Mouse (Mus musculus): ENCODE measurements around the gene Fmo5. TPM values are rescaled to one million over a fixed set of nuclear protein-coding genes. Genes with fewer than 3 reads are reported as not detected.

Gene Fmo5
- polyA plus RNA-seq, 1 experiment from 2014 or later = 12.6 TPM

GRCm38 (mm10) chr3:97682159-97682502 lies 53.5 kb downstream of the Fmo5 start:
- peaks cover 5% of the 10 kb centered on the region; the same call in 1 of the 2 replicates for H3K4me1 ChIP-seq (replicated peaks; ENCODE audit: insufficient read depth, low read length)
- ATAC-seq (replicated peaks; ENCODE audit: low FRiP score, low read depth) (no peak), DNase-seq (ENCODE audit: low spot score) (no peak)
- no peaks in the 10 kb centered on the region for H3K36me3 ChIP-seq (ENCODE audit: insufficient read depth, low read length)
- H3K27me3 ChIP-seq (ENCODE audit: insufficient read depth, low read length) = no peaks in the 10 kb centered on the region
- 7% methylated on average over 11 of the region's 11 CpGs for WGBS
- no peak overlapping the region for H3K9ac ChIP-seq (ENCODE audit: low read depth, low read length)
- H3K9me3 ChIP-seq (replicated peaks; ENCODE audit: low read length) = no peaks in the 10 kb centered on the region
- H3K4me3 ChIP-seq (replicated peaks; ENCODE audit: low read depth, low read length) = peak overlapping the region; percentile 35
- H3K27ac ChIP-seq = no peak overlapping the region
- TF ChIP-seq CTCF (IDR thresholded peaks at IDR 0.05; ENCODE audit: low read depth) = no peak
- peak overlapping the region; percentile 81 for H3K4me2 ChIP-seq (ENCODE audit: low read length)

GRCm38 (mm10) chr3:97682576-97682975 lies 54.0 kb downstream of the Fmo5 start:
- DNase-seq (ENCODE audit: low spot score) = no peak
- H3K4me1 ChIP-seq (replicated peaks; ENCODE audit: insufficient read depth, low read length) = peaks cover 5% of the 10 kb centered on the region; the same call in 1 of the 2 replicates
- H3K9me3 ChIP-seq (replicated peaks; ENCODE audit: low read length) = no peaks in the 10 kb centered on the region
- no peak for TF ChIP-seq CTCF (IDR thresholded peaks at IDR 0.05; ENCODE audit: low read depth)
- no peak for ATAC-seq (replicated peaks; ENCODE audit: low FRiP score, low read depth)
- no peak overlapping the region for H3K9ac ChIP-seq (ENCODE audit: low read depth, low read length)
- peak overlapping the region; percentile 35; the same call in 1 of the 2 replicates for H3K4me3 ChIP-seq (replicated peaks; ENCODE audit: low read depth, low read length)
- H3K27ac ChIP-seq = no peak overlapping the region
- no peaks in the 10 kb centered on the region for H3K27me3 ChIP-seq (ENCODE audit: insufficient read depth, low read length)
- no peaks in the 10 kb centered on the region for H3K36me3 ChIP-seq (ENCODE audit: insufficient read depth, low read length)
- WGBS = 31% methylated on average over 5 of the region's 5 CpGs
- H3K4me2 ChIP-seq (ENCODE audit: low read length) = peak overlapping the region; percentile 81; the same call in 1 of the 2 replicates

DNA sequence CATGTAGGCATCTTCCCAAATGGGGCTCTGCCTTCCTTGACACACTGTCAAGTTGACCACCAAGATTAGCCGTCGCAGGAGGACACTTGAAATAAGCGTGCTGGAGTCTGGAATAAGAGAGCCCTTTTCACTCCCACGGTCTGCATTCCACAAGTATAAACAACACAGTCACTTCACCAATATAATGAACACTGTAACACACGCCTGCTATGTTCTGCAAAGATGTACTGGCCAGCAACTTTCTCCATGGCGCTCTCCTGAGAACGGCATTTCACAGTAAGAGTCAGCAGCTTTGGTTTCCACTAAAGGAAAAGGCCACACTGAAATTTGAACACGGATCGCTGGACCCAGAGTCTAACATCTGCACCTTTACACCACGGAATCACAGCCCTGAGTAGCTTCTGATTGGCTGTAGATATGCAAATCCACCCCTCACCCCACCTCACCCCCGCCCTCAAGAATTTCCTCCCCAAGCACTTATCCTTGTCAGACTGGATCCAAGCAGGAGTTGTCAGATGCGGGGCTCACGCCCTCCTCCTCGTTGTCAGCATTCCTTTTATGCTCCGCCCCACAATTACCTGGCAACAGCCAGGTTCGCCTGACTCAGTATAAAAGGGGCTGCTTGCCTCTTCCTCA lies 55.1 kb downstream of the Fmo5 start:
- Histone ChIP-seq H3K9ac (ENCODE audit: low read depth, low read length) (no peak overlapping the region), H3K4me2 (ENCODE audit: low read length) (peak overlapping the region; percentile 37), H3K4me1 (replicated peaks; ENCODE audit: insufficient read depth, low read length) (peaks cover 5% of the 10 kb centered on the region; the same call in 1 of the 2 replicates), H3K4me3 (replicated peaks; ENCODE audit: low read depth, low read length) (no peak overlapping the region), H3K9me3 (replicated peaks; ENCODE audit: low read length) (no peaks in the 10 kb centered on the region), H3K36me3 (ENCODE audit: insufficient read depth, low read length) (no peaks in the 10 kb centered on the region), H3K27ac (no peak overlapping the region; the same call in 1 of the 2 replicates), H3K27me3 (ENCODE audit: insufficient read depth, low read length) (no peaks in the 10 kb centered on the region)
- ATAC-seq (replicated peaks; ENCODE audit: low FRiP score, low read depth) = peak; percentile 74
- TF ChIP-seq CTCF (IDR thresholded peaks at IDR 0.05; ENCODE audit: low read depth) = no peak
- DNase-seq (ENCODE audit: low spot score) = peak; percentile 61
- 6% methylated on average over 16 of the region's 16 CpGs for WGBS

- no peaks in the 10 kb centered on the region for H3K9me3 ChIP-seq (replicated peaks; ENCODE audit: low read length)
- peaks cover 2% of the 10 kb centered on the region; the same call in 1 of the 2 replicates for H3K4me1 ChIP-seq (replicated peaks; ENCODE audit: insufficient read depth, low read length)
- no peak overlapping the region for H3K4me3 ChIP-seq (replicated peaks; ENCODE audit: low read depth, low read length)
- WGBS = 61% methylated on average over 4 of the region's 4 CpGs
- H3K9ac ChIP-seq (ENCODE audit: low read depth, low read length) = no peak overlapping the region
- ATAC-seq (replicated peaks; ENCODE audit: low FRiP score, low read depth) (no peak), DNase-seq (ENCODE audit: low spot score) (no peak)
- no peak for TF ChIP-seq CTCF (IDR thresholded peaks at IDR 0.05; ENCODE audit: low read depth)
- no peak overlapping the region for H3K4me2 ChIP-seq (ENCODE audit: low read length)
- no peaks in the 10 kb centered on the region for H3K27me3 ChIP-seq (ENCODE audit: insufficient read depth, low read length)
- H3K27ac ChIP-seq = no peak overlapping the region
- no peaks in the 10 kb centered on the region for H3K36me3 ChIP-seq (ENCODE audit: insufficient read depth, low read length)
These were observed 57.9 kb downstream of the Fmo5 start for GRCm38 (mm10) chr3:97686372-97687117.

DNA sequence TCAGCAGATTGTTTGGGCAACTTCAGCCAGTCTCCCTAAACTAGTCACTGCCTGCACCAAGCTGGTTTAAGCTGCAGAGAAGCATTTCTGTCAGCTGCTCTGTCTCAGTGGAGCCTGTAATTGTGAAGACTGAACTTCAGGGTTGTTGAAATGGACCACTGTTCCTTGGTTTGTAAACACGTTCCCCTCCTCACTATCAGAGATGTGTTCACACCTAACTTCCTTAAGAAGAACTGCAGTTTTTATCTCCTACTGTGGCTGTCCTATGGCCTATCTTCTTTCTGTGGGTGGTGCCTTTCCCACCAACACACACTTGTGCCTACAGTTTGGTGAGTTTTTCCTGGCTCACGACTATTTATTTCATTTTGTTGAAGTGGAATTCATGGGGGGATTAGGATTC lies 60.7 kb downstream of the Fmo5 start:
- no peaks in the 10 kb centered on the region for H3K4me1 ChIP-seq (replicated peaks; ENCODE audit: insufficient read depth, low read length)
- no peaks in the 10 kb centered on the region for H3K27me3 ChIP-seq (ENCODE audit: insufficient read depth, low read length)
- WGBS = 72% methylated on average over 2 of the region's 2 CpGs
- H3K4me2 ChIP-seq (ENCODE audit: low read length) = no peak overlapping the region
- no peak for TF ChIP-seq CTCF (IDR thresholded peaks at IDR 0.05; ENCODE audit: low read depth)
- H3K9ac ChIP-seq (ENCODE audit: low read depth, low read length) = no peak overlapping the region
- no peak overlapping the region for H3K4me3 ChIP-seq (replicated peaks; ENCODE audit: low read depth, low read length)
- H3K9me3 ChIP-seq (replicated peaks; ENCODE audit: low read length) = no peaks in the 10 kb centered on the region
- no peak overlapping the region for H3K27ac ChIP-seq
- ATAC-seq (replicated peaks; ENCODE audit: low FRiP score, low read depth) (no peak), DNase-seq (ENCODE audit: low spot score) (no peak)
- H3K36me3 ChIP-seq (ENCODE audit: insufficient read depth, low read length) = no peaks in the 10 kb centered on the region

- Histone ChIP-seq H3K27ac (no peak overlapping the region), H3K4me2 (ENCODE audit: low read length) (no peak overlapping the region), H3K36me3 (ENCODE audit: insufficient read depth, low read length) (no peaks in the 10 kb centered on the region), H3K9ac (ENCODE audit: low read depth, low read length) (no peak overlapping the region), H3K9me3 (replicated peaks; ENCODE audit: low read length) (no peaks in the 10 kb centered on the region), H3K4me1 (replicated peaks; ENCODE audit: insufficient read depth, low read length) (no peaks in the 10 kb centered on the region), H3K27me3 (ENCODE audit: insufficient read depth, low read length) (no peaks in the 10 kb centered on the region), H3K4me3 (replicated peaks; ENCODE audit: low read depth, low read length) (no peak overlapping the region)
- ATAC-seq (replicated peaks; ENCODE audit: low FRiP score, low read depth) (no peak), DNase-seq (ENCODE audit: low spot score) (no peak)
- no peak for TF ChIP-seq CTCF (IDR thresholded peaks at IDR 0.05; ENCODE audit: low read depth)
- 41% methylated on average over 7 of the region's 7 CpGs for WGBS
These were observed 62.0 kb downstream of the Fmo5 start for GRCm38 (mm10) chr3:97690590-97690989.

All from kidney, postnatal 0 days (tissue).